Mouse (Mus musculus) heart, embryonic 16.5 days (tissue): ENCODE results near the gene Gm7029. TPM values are rescaled to one million over a fixed set of nuclear protein-coding genes. Genes with fewer than 3 reads are reported as not detected.

Source experiments
- ATAC-seq: fragments of 200-750 bp; cut with Nextera tagmentation; replicated peaks from 2 replicates; pipeline ENCODE4 v1.8.0; 2017; ENCODE audit warnings: moderate number of reproducible peaks; ENCODE audit not compliant: insufficient read depth, low FRiP score; ENCODE audit errors: extremely low read depth
- H3K27ac ChIP-seq: fragments of 300-500 bp; sonication (generic); 2 replicates; pipeline ENCODE4 v1.5.1; 2014; ENCODE audit warnings: mild to moderate bottlenecking, low read length, control low read depth, moderate library complexity
- H3K27me3 ChIP-seq: fragments of 300-500 bp; sonication (generic); 2 replicates; pipeline ENCODE4 v1.6.1; 2014; ENCODE audit warnings: low read length, mixed read lengths; ENCODE audit not compliant: control insufficient read depth, insufficient read depth
- H3K36me3 ChIP-seq: fragments of 300-500 bp; sonication (generic); 2 replicates; pipeline ENCODE4 v1.6.1; 2014; ENCODE audit not compliant: control insufficient read depth, insufficient read depth
- H3K4me1 ChIP-seq: fragments of 300-500 bp; sonication (generic); 2 replicates; pipeline ENCODE4 v1.6.1; 2014; ENCODE audit warnings: low read length, mixed read lengths; ENCODE audit not compliant: control insufficient read depth, insufficient read depth
- H3K4me2 ChIP-seq: fragments of 300-500 bp; sonication (generic); 2 replicates; pipeline ENCODE4 v1.6.1; 2014; ENCODE audit warnings: low read depth, mild to moderate bottlenecking, control low read depth, low read length
- H3K4me3 ChIP-seq: fragments of 300-500 bp; sonication (generic); 2 replicates; pipeline ENCODE4 v1.5.1; 2014; ENCODE audit warnings: mild to moderate bottlenecking, control low read depth, low read length
- H3K9ac ChIP-seq: fragments of 300-500 bp; sonication (generic); 2 replicates; pipeline ENCODE4 v1.6.1; 2014; ENCODE audit warnings: low read length, control low read depth
- H3K9me3 ChIP-seq: fragments of 300-500 bp; sonication (generic); replicated peaks from 2 replicates; pipeline ENCODE4 v1.6.1; 2016; ENCODE audit warnings: low read length; ENCODE audit not compliant: control insufficient read depth
- WGBS: fragments of 180-500 bp; shearing (Covaris S2); extraction: QIAGEN DNeasy Blood & Tissue Kit; methylation state at CpG from one replicate; pipeline ENCODE4 v1.1.7; 2014; 5-methylcytosine and 5-hydroxymethylcytosine counted together
- microRNA-seq: library from miRNA; unstranded; fragments of <30 nt; microRNA quantifications from one replicate; pipeline ENCODE4, GENCODE M21; 2017
- polyA plus RNA-seq: library from polyadenylated mRNA; unstranded; fragments of >200 nt; fragmentation: Nextera tagmentation; extraction: Ambion mirVana; gene quantifications from 2 replicates; pipeline ENCODE4 v1.2.1, GENCODE M21; 2015

Gm7029 gene
- polyA plus RNA-seq, 1 experiment from 2014 or later, result not detected

GRCm38 (mm10) chr17:33921361-33921760 is 47.7 kb downstream of the Gm7029 start:
- no peak overlapping the region for H3K9ac ChIP-seq
- H3K4me1 ChIP-seq, result peaks cover 17% of the 10 kb centered on the region
- ATAC-seq, result no peak
- H3K27me3 ChIP-seq, result no peaks in the 10 kb centered on the region
- H3K4me2 ChIP-seq, result no peak overlapping the region
- H3K36me3 ChIP-seq, result peaks cover 13% of the 10 kb centered on the region
- no peak overlapping the region for H3K27ac ChIP-seq
- H3K9me3 ChIP-seq, result no peaks in the 10 kb centered on the region
- no peak overlapping the region for H3K4me3 ChIP-seq
- WGBS, result 85% methylated on average over 7 of the region's 7 CpGs

Small RNA genes lying within 50 kb of the gene (microRNA-seq; reads per million reads assigned to microRNA genes)
- gene Gm27740, result not detected

Other genes with a start within 250 kb of the Gm7029 start
- gene Zfp414, start 244.7 kb upstream of the Gm7029 start, polyA plus RNA-seq, result 25.8 and 28.7 TPM in 2 replicates
- 0.41 and 0.49 TPM in 2 replicates for gene Pram1, start 235.8 kb upstream of the Gm7029 start, polyA plus RNA-seq
- gene Hnrnpm, start 187.0 kb upstream of the Gm7029 start, polyA plus RNA-seq, result 192 and 225 TPM in 2 replicates
- gene March2, start 155.2 kb upstream of the Gm7029 start, polyA plus RNA-seq, result 96.0 and 100 TPM in 2 replicates
- gene Rab11b, start 113.3 kb upstream of the Gm7029 start, polyA plus RNA-seq, result 278 and 304 TPM in 2 replicates
- gene Angptl4, start 92.0 kb upstream of the Gm7029 start, polyA plus RNA-seq, result 16.4 and 20.5 TPM in 2 replicates
- gene Kank3, start 63.3 kb upstream of the Gm7029 start, polyA plus RNA-seq, result 48.5 and 58.7 TPM in 2 replicates
- gene Rps28, start 49.3 kb upstream of the Gm7029 start, polyA plus RNA-seq, result 388 and 436 TPM in 2 replicates
- gene Ndufa7, start 49.3 kb upstream of the Gm7029 start, polyA plus RNA-seq, result 535 and 549 TPM in 2 replicates
- gene Cd320, start 30.7 kb upstream of the Gm7029 start, polyA plus RNA-seq, result 37.6 and 41.9 TPM in 2 replicates
- 7.8 and 8.3 TPM in 2 replicates for gene Kifc1, start 16.8 kb downstream of the Gm7029 start, polyA plus RNA-seq
- 0.30 TPM in 1 of 2 replicates, not detected in the other for gene Platr17, start 31.3 kb downstream of the Gm7029 start, polyA plus RNA-seq
- gene Daxx, start 35.6 kb downstream of the Gm7029 start, polyA plus RNA-seq, result 34.8 and 39.4 TPM in 2 replicates
- 56.1 and 64.3 TPM in 2 replicates for gene Tapbp, start 42.1 kb downstream of the Gm7029 start, polyA plus RNA-seq
- gene Zbtb22, start 42.1 kb downstream of the Gm7029 start, polyA plus RNA-seq, result 12.8 and 14.0 TPM in 2 replicates
- 40.8 and 42.9 TPM in 2 replicates for gene Rgl2, start 55.7 kb downstream of the Gm7029 start, polyA plus RNA-seq
- gene Pfdn6, start 66.5 kb downstream of the Gm7029 start, polyA plus RNA-seq, result 125 and 133 TPM in 2 replicates
- 19.3 and 20.5 TPM in 2 replicates for gene Wdr46, start 66.8 kb downstream of the Gm7029 start, polyA plus RNA-seq
- 5.7 and 5.8 TPM in 2 replicates for gene B3galt4, start 77.7 kb downstream of the Gm7029 start, polyA plus RNA-seq
- gene Vps52, start 82.0 kb downstream of the Gm7029 start, polyA plus RNA-seq, result 39.7 and 42.5 TPM in 2 replicates
- gene Rps18, start 82.2 kb downstream of the Gm7029 start, polyA plus RNA-seq, result 873 and 901 TPM in 2 replicates
- gene H2-K1, start 126.5 kb downstream of the Gm7029 start, polyA plus RNA-seq, result 66.0 and 100 TPM in 2 replicates
- gene Ring1, start 150.8 kb downstream of the Gm7029 start, polyA plus RNA-seq, result 13.0 and 13.7 TPM in 2 replicates
- 53.0 and 59.1 TPM in 2 replicates for gene H2-Ke6, start 154.2 kb downstream of the Gm7029 start, polyA plus RNA-seq
- 108 and 119 TPM in 2 replicates for gene Slc39a7, start 157.8 kb downstream of the Gm7029 start, polyA plus RNA-seq
- 33.7 and 34.5 TPM in 2 replicates for gene Rxrb, start 158.0 kb downstream of the Gm7029 start, polyA plus RNA-seq
- 1.1 and 1.2 TPM in 2 replicates for gene Col11a2, start 165.6 kb downstream of the Gm7029 start, polyA plus RNA-seq
- 0.97 and 3.1 TPM in 2 replicates for gene H2-Oa, start 218.5 kb downstream of the Gm7029 start, polyA plus RNA-seq
- gene H2-DMa, start 245.7 kb downstream of the Gm7029 start, polyA plus RNA-seq, result 10.9 and 13.8 TPM in 2 replicates
- 69.4 and 71.9 TPM in 2 replicates for gene Brd2, start 248.8 kb downstream of the Gm7029 start, polyA plus RNA-seq